Mouse (Mus musculus) adrenal gland, postnatal 14 days (tissue): ENCODE measurements around the gene Nek3. TPM values are rescaled to one million over a fixed set of nuclear protein-coding genes. Genes with fewer than 3 reads are reported as not detected.
"Not testable (repeated sequence)": the region's sequence is repeated elsewhere in the genome, so short reads cannot be mapped to it uniquely, and the experiment has no call there.

Experiments used
- DNase-seq: peaks from one replicate; pipeline ENCODE4 v3.0.0; 2021; ENCODE audit warnings: mixed read lengths
- total RNA-seq: library from RNA; stranded (reverse); gene quantifications from 2 replicates; pipeline ENCODE4 v1.2.3, GENCODE M21; 2021

The Nek3 gene
- total RNA-seq, 1 experiment from 2014 or later = 3.9 TPM

DNA sequence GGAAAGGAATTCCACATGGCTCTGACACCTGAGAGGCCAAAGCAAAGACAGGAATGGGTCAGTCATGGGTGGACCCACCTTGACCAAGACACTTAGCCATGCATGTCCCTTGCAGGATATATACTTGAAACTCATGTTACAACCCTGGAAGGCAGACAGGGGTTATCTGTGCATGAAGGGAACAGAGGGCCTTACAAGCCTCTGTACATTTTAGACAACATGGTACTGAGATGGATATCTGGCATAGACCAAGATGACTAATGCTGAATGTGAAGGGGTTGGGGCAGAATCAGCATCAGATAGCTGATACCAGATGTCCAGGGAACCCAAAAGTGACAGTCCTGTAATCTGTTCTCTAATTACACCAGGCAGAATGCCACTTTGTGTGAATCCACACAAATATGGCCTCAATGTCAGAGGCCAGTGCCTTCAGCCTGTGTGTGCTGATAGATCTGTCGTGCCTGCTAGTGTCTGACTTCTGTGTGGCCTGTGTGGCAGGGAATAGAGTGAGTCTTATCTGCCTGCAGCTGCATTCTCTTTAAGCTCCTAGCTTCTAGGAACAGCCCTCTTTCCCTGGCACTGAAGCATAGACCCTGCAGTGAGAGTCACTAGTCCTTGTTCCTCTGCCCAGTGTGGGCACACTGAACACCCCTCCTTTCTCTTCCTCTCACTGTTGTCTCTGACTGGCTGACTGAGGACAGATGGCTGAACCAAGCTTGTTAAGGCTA is 22.3 kb downstream of the Nek3 start:
- DNase-seq = no peak

DNA sequence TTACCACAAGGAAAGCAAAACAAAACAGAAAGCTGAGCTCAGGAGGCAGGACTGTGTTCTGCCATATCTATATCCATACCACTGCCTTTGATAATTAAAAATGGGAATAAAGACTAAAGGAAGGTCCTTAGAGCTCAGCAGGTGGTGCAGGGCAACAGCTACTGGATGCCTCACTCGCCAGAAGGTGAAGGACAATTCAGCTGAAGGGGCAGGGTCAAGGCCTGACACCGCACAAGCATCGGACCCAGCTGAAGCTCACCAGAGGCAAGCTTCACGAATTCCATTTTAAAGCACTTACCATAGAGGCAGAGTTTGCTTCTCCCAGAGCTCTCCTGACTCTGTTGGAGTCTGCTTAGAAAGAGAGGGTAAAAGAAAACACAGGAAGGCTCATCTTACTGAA is 23.6 kb downstream of the Nek3 start:
- DNase-seq = no peak

DNA sequence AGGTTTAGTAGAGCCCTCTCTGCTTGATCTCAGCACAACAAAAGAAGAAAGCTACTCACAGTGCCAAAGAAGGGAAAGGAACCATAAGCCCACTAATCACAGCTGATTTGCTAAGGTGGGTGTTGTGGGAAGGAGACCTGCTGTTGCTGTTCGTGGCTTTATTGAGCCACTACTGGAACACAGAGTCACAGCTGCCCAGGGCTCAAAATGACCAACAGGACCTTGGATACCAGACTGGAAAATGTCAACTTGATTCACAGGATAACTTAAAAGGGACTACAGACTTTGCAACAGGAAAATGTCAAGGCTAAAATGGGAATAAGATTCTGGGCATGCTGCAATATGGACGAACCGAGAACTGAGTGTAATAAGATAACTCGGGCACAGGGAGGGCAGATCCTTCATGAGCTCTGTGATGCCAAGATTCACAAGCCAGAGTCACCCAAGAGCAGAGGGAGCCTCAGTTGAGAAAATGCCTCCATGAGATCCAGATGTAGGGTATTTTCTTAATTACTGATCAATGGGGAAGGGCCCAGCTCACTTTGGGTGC is 24.3 kb downstream of the Nek3 start:
- DNase-seq = peak; percentile 63

DNA sequence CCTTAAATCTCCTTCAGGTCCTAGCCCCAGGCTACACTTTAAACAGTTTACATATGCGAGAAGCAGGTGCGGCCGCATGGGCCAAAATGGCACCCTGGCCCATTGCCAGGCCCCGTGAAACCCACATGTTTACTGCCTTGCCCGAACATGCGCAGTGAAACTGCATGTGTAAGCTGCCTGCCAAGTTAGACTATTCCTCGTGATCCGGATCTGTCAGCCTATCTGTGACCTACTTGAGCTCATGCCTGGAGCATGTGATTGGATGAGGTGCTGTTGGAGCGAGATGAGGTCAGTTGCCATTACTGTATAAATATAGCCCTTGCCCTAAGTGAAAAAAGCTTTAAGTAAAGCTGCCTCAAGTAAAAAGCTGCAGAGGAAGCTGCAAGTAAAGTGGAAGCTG is 29.8 kb downstream of the Nek3 start:
- DNase-seq = not testable (repeated sequence)

DNA sequence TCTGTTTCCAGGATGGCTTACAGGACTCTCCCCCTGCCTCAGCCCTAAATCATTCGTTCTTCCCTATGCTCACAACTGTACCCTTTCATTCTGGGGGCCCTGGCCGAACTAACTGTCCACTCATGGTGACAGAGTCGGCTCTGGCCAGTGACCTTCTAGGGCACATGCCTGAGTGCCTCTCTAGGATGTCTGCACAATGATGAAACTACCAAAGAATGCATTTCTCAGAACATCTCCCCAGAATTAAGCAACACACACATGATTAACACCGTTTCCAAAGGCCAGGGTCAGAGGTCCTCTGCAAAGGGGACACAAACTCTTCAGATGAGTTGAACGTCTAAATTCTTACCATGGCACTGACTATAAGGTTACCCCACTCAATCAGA is 31.5 kb downstream of the Nek3 start:
- DNase-seq = peak; percentile 47

DNA sequence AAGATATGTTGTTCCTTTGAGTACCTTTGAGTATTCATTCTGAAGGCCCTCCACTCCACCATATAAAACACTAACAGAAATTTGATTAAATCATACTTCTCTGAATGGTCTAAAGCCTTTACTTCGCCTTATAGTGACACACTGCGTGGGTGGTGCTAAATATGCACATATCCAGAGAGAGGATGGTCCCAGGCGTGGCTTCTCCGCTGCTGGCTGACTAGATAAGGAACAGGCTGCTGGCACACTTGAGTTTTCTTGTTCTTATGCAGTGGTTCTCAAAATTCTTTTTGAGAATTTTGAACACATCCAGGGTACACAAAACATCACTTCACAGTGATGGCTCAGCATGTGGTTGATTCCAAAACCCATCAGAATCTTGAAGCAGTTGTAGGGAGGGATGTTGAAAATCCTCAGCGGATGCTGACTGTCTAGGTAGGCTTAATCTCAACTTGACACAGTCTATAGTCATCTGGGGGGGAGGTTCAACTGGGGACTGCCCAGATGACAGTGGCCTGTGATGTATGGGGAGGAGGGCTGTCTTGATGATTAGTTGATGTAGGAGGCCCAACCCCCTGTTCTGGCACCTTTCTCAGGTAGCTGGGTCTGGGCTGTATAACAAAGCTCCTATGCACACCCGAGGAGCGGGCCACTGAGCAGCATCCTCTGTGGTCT is 32.0 kb downstream of the Nek3 start:
- no peak for DNase-seq

DNA sequence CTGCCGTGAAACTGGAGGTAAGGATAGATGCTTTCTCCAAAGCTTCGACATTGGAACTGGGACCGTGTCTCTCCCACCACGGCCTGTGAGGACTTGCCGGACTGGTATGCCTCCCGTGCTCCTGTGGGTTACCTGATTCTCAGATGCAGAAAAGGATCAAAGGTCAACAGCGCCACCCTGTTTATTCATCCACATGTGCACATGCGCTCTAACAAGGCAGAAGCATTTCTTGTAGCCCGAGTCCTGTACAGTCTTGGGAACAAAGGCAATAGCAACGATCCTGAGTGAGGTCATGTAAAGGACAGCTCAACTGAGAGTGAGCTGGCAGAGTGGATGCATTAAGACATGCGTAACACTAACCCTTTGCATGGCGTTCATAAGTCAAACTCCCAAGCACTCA is 34.2 kb downstream of the Nek3 start:
- DNase-seq = no peak

DNA sequence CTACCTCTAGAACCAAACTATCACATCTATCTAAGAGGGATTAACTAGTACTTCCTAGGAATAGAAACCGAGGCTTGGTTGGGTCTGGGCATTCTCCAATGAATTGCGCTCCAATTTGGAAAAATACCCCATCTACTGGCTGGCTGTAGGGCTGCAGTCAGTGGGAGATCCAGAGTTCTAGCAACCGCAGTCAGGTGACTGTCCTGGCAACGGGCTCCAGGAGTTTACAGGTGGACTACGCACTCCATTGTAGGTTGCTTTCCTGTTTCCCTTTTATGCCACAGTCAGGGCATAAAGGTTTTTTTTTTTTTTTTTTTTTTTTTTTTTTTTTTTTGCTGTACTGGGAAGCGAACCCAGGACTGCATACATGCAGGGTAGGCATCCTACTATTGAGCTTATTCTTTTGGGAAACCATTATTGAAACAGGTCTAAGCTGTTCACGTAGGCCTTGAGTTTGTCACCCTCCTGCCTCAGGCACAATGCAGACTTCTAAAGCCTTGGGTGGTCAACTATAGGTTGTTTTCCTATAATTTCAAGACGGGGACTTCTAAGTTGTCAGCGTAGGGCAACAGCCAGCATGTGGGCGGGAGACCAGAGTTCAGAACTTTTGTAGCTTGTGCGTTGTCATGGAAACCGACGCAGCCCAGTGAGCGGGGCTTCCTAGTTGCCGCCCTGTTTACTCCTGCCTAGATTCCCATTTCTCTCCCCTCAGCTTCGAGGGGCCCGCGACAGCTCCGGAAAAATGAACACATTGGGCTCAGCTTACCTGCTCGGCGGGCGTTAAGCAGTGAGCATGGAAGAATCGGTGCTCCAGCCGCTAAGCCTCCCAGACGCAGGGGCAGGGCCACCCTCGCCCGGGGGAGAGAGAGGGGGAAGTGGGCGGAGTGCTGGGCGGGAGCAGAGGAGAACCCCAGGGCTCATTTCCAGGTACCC is 41.7 kb downstream of the Nek3 start, which contains the start of gene Nek5:
Gene Nek5, minus strand, starts transcription at position 834 of the 933 bp plus-strand sequence.
- peak; percentile 71 for DNase-seq

DNA sequence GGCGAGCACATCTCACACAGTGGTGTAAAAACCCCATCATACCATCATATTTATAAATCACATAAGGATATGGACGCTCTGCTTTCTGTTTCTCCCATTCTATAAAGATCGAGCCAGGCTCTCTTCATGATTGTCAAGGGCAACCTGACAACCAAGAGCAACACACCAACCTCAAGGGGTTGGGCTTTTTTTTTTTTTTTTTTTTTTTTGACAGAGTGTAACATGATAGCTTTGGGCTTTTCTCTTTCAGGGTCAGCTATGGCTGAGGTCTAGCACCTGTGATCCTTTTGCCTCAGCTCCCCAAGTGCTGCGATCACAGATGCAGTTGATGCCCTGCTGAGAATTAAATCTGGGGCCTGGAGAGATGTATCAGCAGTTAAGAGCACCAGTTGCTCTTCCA is 59.2 kb downstream of the Nek3 start:
- no peak for DNase-seq

DNA sequence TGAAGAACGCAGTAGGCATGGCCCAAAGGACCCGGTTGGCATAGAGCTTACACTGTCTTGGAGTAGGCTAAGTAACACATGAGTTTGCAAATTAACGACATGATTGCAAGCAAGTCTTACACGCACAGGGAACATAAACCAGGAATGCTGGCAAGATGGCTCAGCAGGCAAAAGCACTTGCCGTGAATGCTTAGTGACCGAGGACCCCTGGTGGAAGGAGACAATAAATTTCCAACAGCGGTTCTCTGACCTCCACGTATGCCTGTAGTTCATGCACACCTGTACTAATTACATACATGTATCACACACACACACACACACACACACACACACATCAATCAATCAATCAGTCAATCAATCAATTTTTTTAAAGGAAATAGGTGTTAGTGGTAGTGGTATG is 74.7 kb downstream of the Nek3 start:
- peak; percentile 23 for DNase-seq

DNA sequence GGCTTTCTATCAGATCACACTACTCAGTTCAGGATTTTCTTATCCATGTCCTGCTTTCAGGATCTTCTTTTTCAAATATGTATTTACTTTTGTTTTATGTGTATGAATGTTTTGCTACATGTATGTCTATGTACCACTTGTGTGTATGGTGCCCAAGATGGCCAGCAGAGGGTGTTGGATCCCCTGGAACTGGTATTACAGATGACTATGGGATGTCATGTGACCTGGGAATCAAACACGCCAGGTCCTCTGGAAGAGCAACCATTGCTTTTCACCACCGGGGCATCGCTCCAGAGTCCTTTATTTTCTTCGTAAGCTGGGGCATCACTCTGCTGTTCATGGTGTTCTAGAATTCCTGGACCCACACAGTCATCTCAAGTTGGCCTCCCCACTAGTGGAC is 77.0 kb downstream of the Nek3 start:
- DNase-seq = no peak

DNA sequence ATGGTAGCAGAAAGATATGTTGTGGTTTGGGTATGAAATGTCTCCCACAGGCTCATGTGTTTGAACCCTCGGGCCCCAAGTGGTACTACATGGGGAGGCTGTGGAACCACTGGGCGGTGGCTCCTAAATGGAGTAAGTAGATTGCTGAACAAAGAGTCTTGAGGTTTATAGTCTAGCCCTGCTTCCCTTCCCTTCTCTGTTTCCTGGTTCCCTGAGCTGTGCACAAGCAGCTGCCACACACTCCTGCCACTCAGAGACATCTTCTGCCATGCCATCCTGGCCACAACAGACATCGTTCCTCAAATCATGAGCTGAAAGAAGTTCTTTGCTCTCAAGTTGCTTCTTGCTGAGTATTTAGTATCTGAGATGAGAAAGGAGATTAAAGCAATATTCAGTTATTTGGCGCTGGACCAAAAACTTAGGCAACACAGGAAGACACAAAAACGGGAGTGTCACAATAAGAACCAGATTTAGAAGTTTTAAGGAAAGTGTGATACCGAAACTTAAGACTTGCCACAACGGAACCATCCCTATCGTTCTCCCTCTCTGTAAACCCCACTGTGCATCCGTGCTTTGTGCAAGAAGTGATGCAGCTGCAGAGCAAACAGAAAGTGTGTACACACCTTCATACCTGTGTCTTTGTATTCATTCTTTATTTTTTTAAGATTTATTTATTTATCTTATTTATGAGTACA is 86.8 kb downstream of the Nek3 start:
- DNase-seq = no peak

Other genes with a start within 250 kb of the Nek3 start
- gene Defb15, start 233.7 kb downstream of the Nek3 start, total RNA-seq = not detected in 2 replicates
- gene Defb35, start 228.1 kb downstream of the Nek3 start, total RNA-seq = not detected in 2 replicates
- gene Defb13, start 219.7 kb downstream of the Nek3 start, total RNA-seq = not detected in 2 replicates
- not detected in 2 replicates for gene Fam90a1a, start 207.7 kb downstream of the Nek3 start, total RNA-seq
- not detected in 2 replicates for gene Ccdc70, start 196.7 kb downstream of the Nek3 start, total RNA-seq
- gene Atp7b, start 106.1 kb downstream of the Nek3 start, total RNA-seq = 2.2 and 3.0 TPM in 2 replicates
- gene Alg11, start 105.7 kb downstream of the Nek3 start, total RNA-seq = 34.3 and 34.6 TPM in 2 replicates
- gene Nek5, start 41.4 kb downstream of the Nek3 start, total RNA-seq = 1.9 and 2.1 TPM in 2 replicates
- 13.2 and 13.3 TPM in 2 replicates for gene Ckap2, start 19.4 kb upstream of the Nek3 start, total RNA-seq
- gene Vps36, start 26.4 kb upstream of the Nek3 start, total RNA-seq = 31.0 and 34.5 TPM in 2 replicates
- gene Thsd1, start 60.9 kb upstream of the Nek3 start, total RNA-seq = 5.5 and 7.8 TPM in 2 replicates
- not detected in 2 replicates for gene Tpte, start 117.0 kb upstream of the Nek3 start, total RNA-seq
- gene Slc25a15, start 232.2 kb upstream of the Nek3 start, total RNA-seq = 15.3 and 38.6 TPM in 2 replicates
- 50.0 and 51.9 TPM in 2 replicates for gene Mrps31, start 244.9 kb upstream of the Nek3 start, total RNA-seq